Mouse (Mus musculus): ENCODE results near the gene Ufl1. TPM values are rescaled to one million over a fixed set of nuclear protein-coding genes. Genes with fewer than 3 reads are reported as not detected.

Ufl1 gene
- polyA plus RNA-seq (2017; shearing (Covaris generic)), result 10 to 100 TPM; 50.3 to 50.8 TPM

GRCm38 (mm10) chr4:25281671-25282038 is at the start of gene Ufl1:
Gene Ufl1 (minus strand): TSS chr4:25281821.

DNA sequence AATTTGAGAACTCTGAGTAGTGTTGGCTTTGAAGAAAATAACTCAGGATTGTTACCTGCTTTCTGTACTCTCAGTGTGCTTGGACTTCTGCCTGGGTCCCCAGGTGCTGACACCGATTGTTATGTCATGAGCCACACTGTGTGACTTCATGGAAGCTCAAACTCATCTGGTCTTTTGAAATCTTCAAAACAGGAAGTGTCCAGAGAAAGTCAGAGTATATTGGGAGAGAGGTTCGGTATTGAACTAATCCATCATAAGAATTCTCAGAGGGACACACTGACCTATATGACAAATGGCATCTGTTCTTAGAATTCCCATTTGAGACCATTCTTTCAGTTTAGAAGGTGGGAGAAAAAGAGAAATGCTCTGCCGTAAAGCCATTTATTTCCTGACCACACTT is 38.8 kb downstream of the Ufl1 start, which contains the start of gene Fhl5:
Gene Fhl5, minus strand, starts transcription at position 101 of the 400 bp plus-strand sequence.

Other genes starting within 250 kb of the Ufl1 start
- gene Fhl5, start 38.9 kb downstream of the Ufl1 start, polyA plus RNA-seq (2017; shearing (Covaris generic)), result not detected